Mouse (Mus musculus): Measurements from ENCODE around the gene Adrm1.

DNA sequence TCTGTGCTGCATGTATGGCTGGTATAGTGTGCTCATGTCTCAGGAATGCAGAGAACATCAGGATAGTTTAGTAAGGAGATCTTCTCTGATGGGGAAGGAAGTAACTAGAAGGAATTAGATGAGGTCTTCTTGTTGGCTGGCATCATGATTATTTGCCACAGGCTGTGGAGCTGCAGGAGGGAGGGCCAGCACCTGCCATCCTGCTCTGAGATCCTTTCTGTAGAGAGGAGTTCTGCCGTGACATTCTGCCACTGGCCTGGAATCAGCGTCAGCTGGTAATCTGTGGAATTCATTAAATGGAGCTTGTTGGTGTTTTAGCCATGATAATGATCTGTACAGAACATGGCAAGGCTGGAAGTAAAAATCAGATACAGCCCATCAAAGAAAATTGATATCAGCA, 25.2 kb upstream of the Adrm1 start:
- no peak for TF ChIP-seq CTCF (IDR thresholded peaks at IDR 0.05; ENCODE audit: extremely low read depth, insufficient read depth, insufficient read length, insufficient replicate concordance)
- no peak for TF ChIP-seq POLR2A (IDR thresholded peaks at IDR 0.05; ENCODE audit: low read depth, low read length)
